Mouse (Mus musculus): ENCODE data around the gene Gm7247. TPM values are rescaled to one million over a fixed set of nuclear protein-coding genes. Genes with fewer than 3 reads are reported as not detected.

The Gm7247 gene
- total RNA-seq (2023) = not detected

GRCm38 (mm10) chr14:51361456-51361855 is at the start of gene Gm7247:
Gm7247 (plus strand) TSS chr14:51361756.

DNA sequence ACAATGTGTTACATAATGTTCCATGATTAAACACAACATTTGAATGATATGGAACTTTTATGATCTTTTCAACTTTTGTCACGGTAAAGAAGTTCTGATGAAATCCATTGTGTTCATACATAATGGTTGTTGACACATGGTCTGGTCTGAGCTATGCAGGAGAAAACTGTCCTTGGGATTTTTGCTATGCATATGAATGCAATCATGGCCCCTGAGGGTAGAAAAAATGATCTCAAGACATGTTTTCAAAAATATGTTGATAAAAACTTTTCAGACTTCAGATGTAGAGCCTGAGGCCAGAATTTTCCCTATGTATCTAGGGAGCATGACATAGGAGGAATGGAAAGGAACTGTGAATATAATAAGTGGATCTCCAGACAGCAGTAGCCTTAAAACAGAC is 49.0 kb downstream of the Gm7247 start, which contains the start of gene Vmn2r88:
Gene Vmn2r88, plus strand, starts transcription at position 301 of the 400 bp plus-strand sequence.

DNA sequence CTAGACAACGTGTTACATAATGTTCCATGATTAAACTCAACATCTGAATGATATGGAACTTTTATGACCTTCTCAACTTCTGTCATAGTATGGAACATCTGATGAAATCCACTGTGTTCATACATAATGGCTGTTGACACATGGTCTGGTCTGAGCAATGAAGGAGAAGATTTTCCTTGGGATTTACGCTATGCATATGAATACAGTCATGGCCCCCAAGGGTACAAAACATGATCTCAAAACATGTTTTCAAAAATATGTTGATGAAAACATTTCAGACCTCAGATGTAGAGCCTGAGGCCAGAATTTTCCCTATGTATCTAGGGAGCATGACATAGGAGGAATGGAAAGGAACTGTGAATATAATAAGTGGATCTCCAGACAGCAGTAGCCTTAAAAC is 90.0 kb downstream of the Gm7247 start, which contains the start of gene Vmn2r89:
Gene Vmn2r89, plus strand, starts transcription at position 301 of the 400 bp plus-strand sequence.

DNA sequence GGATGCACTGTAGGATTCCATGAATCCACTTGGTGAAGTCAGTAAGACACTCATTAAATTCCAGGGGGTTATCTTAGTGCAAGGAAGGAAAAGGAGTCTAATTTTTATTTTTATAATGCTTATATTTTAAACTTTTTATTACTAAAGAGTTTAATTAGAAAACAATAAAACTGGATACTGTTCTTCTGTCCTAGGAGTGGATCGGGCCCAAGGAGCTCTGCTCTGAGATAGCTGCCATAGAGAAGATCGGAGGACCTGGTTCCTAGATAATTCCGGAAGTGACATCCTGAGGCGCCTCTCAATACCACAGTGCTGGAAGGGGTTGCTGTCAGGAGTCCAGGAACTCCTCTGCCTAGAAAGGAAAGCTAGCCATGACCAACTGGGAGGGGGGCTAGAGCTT is 190.9 kb downstream of the Gm7247 start, which contains the start of gene Gm5622:
Gene Gm5622, plus strand, starts transcription at position 301 of the 400 bp plus-strand sequence.

GRCm38 (mm10) chr14:51573963-51574362 is 212.4 kb downstream of the Gm7247 start, which contains the start of gene Gm17175:
Gm17175 (minus strand) TSS chr14:51574063.

DNA sequence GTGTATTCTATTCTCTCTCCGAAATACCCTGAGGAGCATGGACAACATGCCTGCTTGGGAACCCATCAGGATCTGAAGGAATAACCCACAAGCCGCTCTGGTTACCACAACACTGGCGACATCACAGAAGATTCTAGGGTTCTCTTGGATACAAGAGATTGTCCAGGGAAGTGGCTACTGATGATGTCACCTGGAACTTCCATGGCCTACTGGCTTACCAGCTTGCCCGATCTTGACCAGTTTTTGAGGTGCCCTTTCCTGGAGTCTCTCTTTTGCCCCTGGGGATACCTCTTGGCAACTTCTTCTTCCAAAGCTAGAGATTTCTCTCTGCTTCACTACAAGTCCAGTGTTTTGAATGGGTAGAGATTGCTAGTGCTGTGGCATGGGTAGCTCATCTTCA is 230.5 kb downstream of the Gm7247 start, which contains the start of gene Gm17174:
Gene Gm17174, minus strand, starts transcription at position 101 of the 400 bp plus-strand sequence.

DNA sequence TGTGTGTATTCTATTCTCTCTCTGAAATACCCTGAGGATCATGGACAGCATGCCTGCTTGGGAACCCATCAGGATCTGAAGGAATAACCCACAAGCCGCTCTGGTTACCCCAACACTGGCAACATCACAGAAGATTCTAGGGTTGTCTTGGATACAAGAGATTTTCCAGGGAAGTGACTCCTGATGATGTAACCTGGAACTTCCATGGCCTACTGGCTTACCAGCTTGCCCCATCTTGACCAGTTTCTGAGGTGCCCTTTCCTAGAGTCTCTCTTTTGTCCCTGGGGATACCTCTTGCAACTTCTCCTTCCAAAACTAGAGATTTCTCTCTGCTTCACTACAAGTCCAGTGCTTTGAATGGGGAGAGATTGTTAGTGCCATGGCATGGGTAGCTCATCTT is 249.7 kb downstream of the Gm7247 start, which contains the start of gene Gm17078:
Gene Gm17078, minus strand, starts transcription at position 101 of the 400 bp plus-strand sequence.

Other genes starting within 250 kb of the Gm7247 start
- gene Eddm3b, start 247.3 kb upstream of the Gm7247 start, total RNA-seq (2023) = not detected
- 100 to 1,000 TPM; 134 to 155 TPM for gene Rnase6, start 237.8 kb upstream of the Gm7247 start, total RNA-seq (2023)
- gene Rnase1, start 215.0 kb upstream of the Gm7247 start, total RNA-seq (2023) = not detected
- not detected for gene Rnase2b, start 199.5 kb upstream of the Gm7247 start, total RNA-seq (2023)
- gene Ang2, start 162.6 kb upstream of the Gm7247 start, total RNA-seq (2023) = not detected
- not detected for gene Ear14, start 158.4 kb upstream of the Gm7247 start, total RNA-seq (2023)
- gene Rnase2a, start 105.6 kb upstream of the Gm7247 start, total RNA-seq (2023) = not detected
- gene Vmn2r88, start 49.1 kb downstream of the Gm7247 start, total RNA-seq (2023) = not detected
- not detected for gene Vmn2r89, start 90.1 kb downstream of the Gm7247 start, total RNA-seq (2023)
- not detected for gene Gm5622, start 191.0 kb downstream of the Gm7247 start, total RNA-seq (2023)
- not detected for gene Gm17175, start 212.3 kb downstream of the Gm7247 start, total RNA-seq (2023)
- not detected for gene Gm17174, start 230.4 kb downstream of the Gm7247 start, total RNA-seq (2023)
- not detected for gene Gm17078, start 249.6 kb downstream of the Gm7247 start, total RNA-seq (2023)

Measured in B cell, adult 67 days (primary cell).